Mouse (Mus musculus): ENCODE data around the gene Kif26a. TPM values are rescaled to one million over a fixed set of nuclear protein-coding genes. Genes with fewer than 3 reads are reported as not detected.

Gene Kif26a
- polyA plus RNA-seq, 1 experiment: 1.9 TPM

GRCm38 (mm10) chr12:112117006-112117405 lies 29.0 kb upstream of the Kif26a start:
- Histone ChIP-seq H3K27ac (replicated peaks; ENCODE audit: low read depth, low read length) (no peak overlapping the region), H3K4me1 (ENCODE audit: control insufficient read depth, insufficient read depth, insufficient read length, low read length) (peaks cover 14% of the 10 kb centered on the region)

GRCm38 (mm10) chr12:112117649-112118048 lies 28.4 kb upstream of the Kif26a start:
- no peak overlapping the region for H3K27ac ChIP-seq (replicated peaks; ENCODE audit: low read depth, low read length)
- H3K4me3 ChIP-seq (ENCODE audit: insufficient read depth, low read depth, low read length): no peak overlapping the region

More at GRCm38 (mm10) chr12:112117006-112117405, 29.0 kb upstream of the Kif26a start:
- no peak overlapping the region for H3K4me3 ChIP-seq (ENCODE audit: insufficient read depth, low read depth, low read length)

GRCm38 (mm10) chr12:112121188-112121587 lies 24.8 kb upstream of the Kif26a start:
- no peak overlapping the region for H3K27ac ChIP-seq (replicated peaks; ENCODE audit: low read depth, low read length)
- H3K4me3 ChIP-seq (ENCODE audit: insufficient read depth, low read depth, low read length): no peak overlapping the region
- H3K4me1 ChIP-seq (ENCODE audit: control insufficient read depth, insufficient read depth, insufficient read length, low read length): peaks cover 13% of the 10 kb centered on the region

More at GRCm38 (mm10) chr12:112117649-112118048, 28.4 kb upstream of the Kif26a start:
- peaks cover 13% of the 10 kb centered on the region for H3K4me1 ChIP-seq (ENCODE audit: control insufficient read depth, insufficient read depth, insufficient read length, low read length)

- Histone ChIP-seq H3K4me3 (ENCODE audit: insufficient read depth, low read depth, low read length) (no peak overlapping the region), H3K4me1 (ENCODE audit: control insufficient read depth, insufficient read depth, insufficient read length, low read length) (peaks cover 17% of the 10 kb centered on the region), H3K27ac (replicated peaks; ENCODE audit: low read depth, low read length) (no peak overlapping the region)
Observed at GRCm38 (mm10) chr12:112125903-112126302, 20.1 kb upstream of the Kif26a start.

- no peak overlapping the region for H3K4me3 ChIP-seq (ENCODE audit: insufficient read depth, low read depth, low read length)
- peaks cover 7% of the 10 kb centered on the region; the same call in 1 of the 2 replicates for H3K4me1 ChIP-seq (ENCODE audit: control insufficient read depth, insufficient read depth, insufficient read length, low read length)
- no peak overlapping the region for H3K27ac ChIP-seq (replicated peaks; ENCODE audit: low read depth, low read length)
Observed at GRCm38 (mm10) chr12:112126931-112127635, 18.9 kb upstream of the Kif26a start.

- Histone ChIP-seq H3K4me1 (ENCODE audit: control insufficient read depth, insufficient read depth, insufficient read length, low read length) (peaks cover 7% of the 10 kb centered on the region; the same call in 1 of the 2 replicates), H3K4me3 (ENCODE audit: insufficient read depth, low read depth, low read length) (no peak overlapping the region), H3K27ac (replicated peaks; ENCODE audit: low read depth, low read length) (no peak overlapping the region)
Observed at GRCm38 (mm10) chr12:112128526-112128925, 17.5 kb upstream of the Kif26a start.

- H3K4me1 ChIP-seq (ENCODE audit: control insufficient read depth, insufficient read depth, insufficient read length, low read length): peaks cover 7% of the 10 kb centered on the region; the same call in 1 of the 2 replicates
- H3K27ac ChIP-seq (replicated peaks; ENCODE audit: low read depth, low read length): no peak overlapping the region
- peak overlapping the region; percentile 71 for H3K4me3 ChIP-seq (ENCODE audit: insufficient read depth, low read depth, low read length)
Observed at GRCm38 (mm10) chr12:112129300-112129856, 16.6 kb upstream of the Kif26a start.

- Histone ChIP-seq H3K27ac (replicated peaks; ENCODE audit: low read depth, low read length) (no peak overlapping the region), H3K4me3 (ENCODE audit: insufficient read depth, low read depth, low read length) (peak overlapping the region; percentile 71), H3K4me1 (ENCODE audit: control insufficient read depth, insufficient read depth, insufficient read length, low read length) (peaks cover 7% of the 10 kb centered on the region; the same call in 1 of the 2 replicates)
Observed at GRCm38 (mm10) chr12:112130161-112130860, 15.7 kb upstream of the Kif26a start.

- peaks cover 7% of the 10 kb centered on the region; the same call in 1 of the 2 replicates for H3K4me1 ChIP-seq (ENCODE audit: control insufficient read depth, insufficient read depth, insufficient read length, low read length)
- H3K27ac ChIP-seq (replicated peaks; ENCODE audit: low read depth, low read length): no peak overlapping the region
Observed at GRCm38 (mm10) chr12:112130957-112131356, 15.1 kb upstream of the Kif26a start.

GRCm38 (mm10) chr12:112140231-112140630 lies 5.8 kb upstream of the Kif26a start:
- no peak overlapping the region for H3K27ac ChIP-seq (replicated peaks; ENCODE audit: low read depth, low read length)
- no peak overlapping the region for H3K4me3 ChIP-seq (ENCODE audit: insufficient read depth, low read depth, low read length)
- H3K4me1 ChIP-seq (ENCODE audit: control insufficient read depth, insufficient read depth, insufficient read length, low read length): no peaks in the 10 kb centered on the region

More at GRCm38 (mm10) chr12:112130957-112131356, 15.1 kb upstream of the Kif26a start:
- H3K4me3 ChIP-seq (ENCODE audit: insufficient read depth, low read depth, low read length): peak overlapping the region; percentile 71

- Histone ChIP-seq H3K27ac (replicated peaks; ENCODE audit: low read depth, low read length) (no peak overlapping the region), H3K4me1 (ENCODE audit: control insufficient read depth, insufficient read depth, insufficient read length, low read length) (no peaks in the 10 kb centered on the region), H3K4me3 (ENCODE audit: insufficient read depth, low read depth, low read length) (no peak overlapping the region)
Observed at GRCm38 (mm10) chr12:112140745-112141144, 5.3 kb upstream of the Kif26a start.

- H3K4me3 ChIP-seq (ENCODE audit: insufficient read depth, low read depth, low read length): no peak overlapping the region
- no peaks in the 10 kb centered on the region for H3K4me1 ChIP-seq (ENCODE audit: control insufficient read depth, insufficient read depth, insufficient read length, low read length)
- no peak overlapping the region for H3K27ac ChIP-seq (replicated peaks; ENCODE audit: low read depth, low read length)
Observed at GRCm38 (mm10) chr12:112141300-112141699, 4.7 kb upstream of the Kif26a start.

- Histone ChIP-seq H3K4me3 (ENCODE audit: insufficient read depth, low read depth, low read length) (peak overlapping the region; percentile 44), H3K27ac (replicated peaks; ENCODE audit: low read depth, low read length) (no peak overlapping the region), H3K4me1 (ENCODE audit: control insufficient read depth, insufficient read depth, insufficient read length, low read length) (no peaks in the 10 kb centered on the region)
Observed at GRCm38 (mm10) chr12:112143116-112143832, 2.7 kb upstream of the Kif26a start.

- Histone ChIP-seq H3K27ac (replicated peaks; ENCODE audit: low read depth, low read length) (no peak overlapping the region), H3K4me3 (ENCODE audit: insufficient read depth, low read depth, low read length) (peak overlapping the region; percentile 63)
Observed at GRCm38 (mm10) chr12:112143833-112144201, 2.2 kb upstream of the Kif26a start.

More at GRCm38 (mm10) chr12:112143833-112144201, 2.2 kb upstream of the Kif26a start:
- H3K4me1 ChIP-seq (ENCODE audit: control insufficient read depth, insufficient read depth, insufficient read length, low read length): no peaks in the 10 kb centered on the region

Data from brown adipose tissue, adult 24 weeks (tissue).